Mouse (Mus musculus) cerebellum, adult 11-12 months (tissue): ENCODE results near the gene Pabpn1l.
A peak's percentile ranks its signal among the peaks of the same experiment; 100 is the strongest.

Experiments
- DNase-seq: peaks from one replicate; pipeline ENCODE4 v3.0.0; 2022

The Pabpn1l gene

DNA sequence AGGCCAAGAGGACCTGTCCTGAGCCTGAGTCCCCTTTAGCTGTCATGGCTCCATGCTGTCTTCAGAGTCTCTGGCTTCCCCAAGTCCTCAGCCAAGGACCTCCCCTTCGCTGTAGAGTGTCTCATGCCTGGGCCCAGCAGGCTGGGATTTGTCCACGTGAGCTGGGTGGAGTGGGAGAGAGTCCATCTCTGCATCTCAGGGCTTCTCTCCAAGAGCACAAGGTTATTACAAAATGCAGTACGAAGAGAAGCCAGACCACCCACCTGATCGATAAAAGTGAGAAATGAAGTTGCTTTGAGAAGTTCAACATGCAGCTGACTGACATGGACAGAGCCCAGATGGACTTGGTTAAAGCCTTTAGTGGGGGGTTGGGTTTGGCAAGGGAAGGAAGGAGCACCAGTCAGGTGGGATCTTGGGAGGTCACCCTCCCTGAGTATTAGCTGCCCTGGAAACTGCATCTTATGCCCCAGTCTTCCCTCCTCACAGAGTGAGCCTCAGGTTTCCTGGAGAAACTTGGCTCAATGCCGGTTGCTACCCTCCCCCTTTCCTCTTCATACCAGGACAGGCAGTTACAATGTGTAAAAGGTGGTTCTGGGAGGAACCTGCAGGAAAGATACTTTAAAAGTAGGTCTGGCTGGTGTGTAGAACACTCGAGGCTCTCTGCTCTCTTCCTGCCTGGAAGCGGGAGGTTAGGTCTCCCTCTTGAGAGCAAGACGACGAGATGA is 6.2 kb downstream of the Pabpn1l start:
- DNase-seq: no peak

DNA sequence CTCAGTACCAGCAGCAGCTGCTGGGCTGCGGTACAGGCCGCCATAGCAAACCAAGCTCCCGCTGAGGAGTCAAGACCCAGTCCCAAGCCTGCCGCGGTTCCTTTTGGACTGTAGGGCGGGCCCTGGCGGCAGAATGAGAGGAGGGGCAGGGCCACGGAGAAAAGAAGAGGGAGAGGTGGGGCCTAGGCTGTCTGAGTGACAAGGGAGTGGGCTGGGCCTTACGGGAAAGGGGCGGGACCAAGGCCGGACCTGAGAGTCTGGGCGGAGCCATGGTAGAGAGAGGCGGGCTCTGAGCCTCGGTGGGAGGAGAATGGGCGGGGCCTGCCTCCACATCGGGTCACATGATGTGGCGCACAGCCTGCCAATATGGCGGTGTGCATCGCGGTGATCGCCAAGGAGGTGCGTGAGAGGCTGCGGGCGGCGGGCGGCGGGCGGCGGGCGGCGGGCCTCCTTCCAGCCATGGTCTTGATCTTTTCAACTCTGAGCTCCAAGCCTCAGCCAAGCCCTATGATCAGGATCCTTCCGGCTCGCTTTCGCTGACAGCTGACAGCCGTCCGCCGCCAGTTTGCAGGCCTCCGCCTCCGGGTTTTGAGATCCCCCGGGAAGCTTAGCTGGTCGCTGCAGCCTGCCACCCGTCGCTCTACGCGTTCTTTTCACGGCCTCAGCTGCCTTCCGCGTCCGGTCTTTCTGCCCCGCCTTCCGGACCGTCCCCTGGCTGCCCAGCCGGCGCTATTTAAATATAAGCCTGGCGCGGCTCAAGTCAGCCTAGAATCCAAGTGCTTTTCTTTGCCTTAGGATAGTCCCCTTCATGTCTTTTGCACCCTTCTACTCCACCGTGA is 11.0 kb downstream of the Pabpn1l start, which contains the start of the genes Galns and Trappc2l:
Galns (minus strand) TSS at position 169 of the 839 bp plus-strand sequence.
Trappc2l (plus strand) TSS at position 346 of the 839 bp plus-strand sequence.
- peak; percentile 96 for DNase-seq

DNA sequence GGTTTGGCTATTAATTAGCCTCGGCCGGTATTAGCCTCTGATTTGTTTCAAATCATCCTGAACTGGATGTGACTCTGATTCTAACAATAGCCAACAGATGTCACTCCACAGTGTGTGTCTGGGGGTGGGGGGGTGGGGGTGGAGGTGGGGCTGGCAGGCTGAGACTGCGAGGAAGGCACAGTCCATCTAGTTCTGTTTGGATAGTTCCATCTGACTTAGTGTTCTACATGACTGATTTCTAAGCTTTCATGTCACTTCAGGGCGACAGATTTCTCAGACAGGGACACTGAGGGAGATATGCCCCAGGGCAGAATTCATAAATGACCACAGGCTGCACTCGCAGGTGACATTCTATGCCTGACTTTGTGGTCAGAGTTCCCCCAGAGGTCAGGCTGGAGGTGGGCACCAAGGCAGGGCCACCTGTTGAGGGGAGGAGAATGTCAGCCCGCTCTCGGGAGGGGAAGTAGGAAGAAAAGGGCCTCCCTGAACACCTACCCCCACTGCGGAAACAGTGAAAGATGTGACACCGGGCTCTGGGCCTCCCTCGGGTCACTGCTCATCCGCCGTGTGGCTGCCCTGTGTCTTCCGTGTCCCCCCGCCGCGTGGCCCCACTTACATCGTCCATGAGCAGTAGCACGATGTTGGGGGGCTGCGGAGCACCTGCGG is 11.8 kb downstream of the Pabpn1l start:
- no peak for DNase-seq

- DNase-seq: no peak
Measured at GRCm38 (mm10) chr8:122610209-122610608, 12.3 kb downstream of the Pabpn1l start.

GRCm38 (mm10) chr8:122606810-122607209 is 15.7 kb downstream of the Pabpn1l start:
- DNase-seq: no peak

GRCm38 (mm10) chr8:122605367-122605766 is 17.2 kb downstream of the Pabpn1l start:
- no peak for DNase-seq

- DNase-seq: no peak
Measured at GRCm38 (mm10) chr8:122604640-122605039, 17.9 kb downstream of the Pabpn1l start.

DNA sequence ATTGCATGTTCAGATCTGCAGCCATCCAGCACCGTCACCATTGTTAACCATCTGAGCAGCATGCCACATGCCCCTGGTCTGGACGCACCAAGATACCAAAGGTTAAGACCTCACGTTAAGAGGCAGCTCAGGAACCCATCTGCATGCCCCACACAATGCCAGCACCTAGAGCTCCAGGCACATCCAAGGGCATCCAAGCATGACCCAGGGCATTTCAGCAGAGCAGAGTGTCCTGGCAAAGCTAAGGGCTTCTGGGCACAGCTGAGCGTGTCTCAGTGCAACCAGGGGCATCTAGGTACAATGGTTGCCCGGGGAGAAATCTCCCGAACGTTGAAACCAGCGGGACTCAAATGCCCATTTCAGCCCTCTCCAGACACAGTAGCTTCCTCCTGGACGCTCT is 21.9 kb downstream of the Pabpn1l start:
- no peak for DNase-seq

- DNase-seq: no peak
Measured at GRCm38 (mm10) chr8:122596031-122596430, 26.5 kb downstream of the Pabpn1l start.

GRCm38 (mm10) chr8:122593783-122594507 is 28.6 kb downstream of the Pabpn1l start:
- DNase-seq: peak; percentile 69

DNA sequence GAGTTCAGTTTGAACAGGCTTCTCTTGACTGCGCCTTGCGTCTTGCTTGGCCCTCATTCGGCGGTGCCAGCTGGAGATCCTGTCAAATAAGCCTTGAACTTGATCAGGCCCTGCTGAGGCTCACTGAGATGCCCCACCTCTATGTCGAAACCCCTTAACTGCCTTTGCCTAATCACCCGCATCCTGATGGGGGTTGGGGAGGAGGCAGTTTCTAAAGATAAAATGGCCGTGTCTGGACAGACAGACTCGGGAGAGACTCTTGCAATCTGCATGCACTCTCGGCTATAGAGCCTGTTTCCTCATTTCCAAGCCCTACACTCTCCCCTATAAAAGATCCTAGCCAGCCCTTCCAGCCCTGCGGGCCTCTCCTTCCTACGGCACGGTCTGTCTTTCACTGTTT is 29.3 kb downstream of the Pabpn1l start:
- DNase-seq: no peak

DNA sequence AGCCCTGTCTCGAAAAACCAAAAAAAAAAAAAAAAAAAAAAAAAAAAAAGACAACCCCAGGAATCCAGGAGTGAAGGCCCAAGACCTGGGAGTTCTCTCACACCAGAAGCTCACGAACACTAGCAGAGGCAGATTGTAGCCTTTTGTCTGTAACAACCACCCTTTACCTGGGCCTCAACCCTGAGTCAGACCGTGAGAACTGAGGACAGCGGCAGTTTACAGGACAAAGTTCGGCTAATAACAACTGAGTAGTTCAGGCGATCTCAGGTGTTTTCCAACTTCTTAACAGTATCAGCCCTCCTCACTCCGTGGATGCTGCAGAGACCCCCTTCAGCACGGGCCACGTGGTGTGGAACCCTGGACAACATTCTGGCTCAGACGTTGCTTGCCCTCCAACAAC is 35.8 kb downstream of the Pabpn1l start:
- no peak for DNase-seq

DNA sequence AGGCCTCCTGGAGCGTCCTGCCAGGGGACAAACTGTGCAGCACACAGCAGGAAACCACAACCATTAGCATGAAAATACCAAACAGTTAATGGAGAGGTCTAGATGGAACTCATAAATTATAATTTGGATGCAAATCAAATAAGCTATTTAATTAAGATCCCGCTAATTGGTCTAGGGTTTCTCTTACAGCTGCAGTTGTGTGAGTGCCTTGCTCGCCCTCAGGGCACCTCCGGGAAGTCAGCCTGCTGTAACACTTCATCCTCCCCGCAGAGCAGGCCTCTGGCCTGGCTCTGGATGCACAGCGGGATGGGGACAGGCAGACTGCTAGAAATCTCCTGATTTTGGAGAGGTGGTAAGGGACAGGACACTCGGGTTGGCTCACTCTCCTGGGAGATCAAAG is 36.4 kb downstream of the Pabpn1l start:
- no peak for DNase-seq

- no peak for DNase-seq
Measured at GRCm38 (mm10) chr8:122585411-122585891, 37.1 kb downstream of the Pabpn1l start.

GRCm38 (mm10) chr8:122584981-122585380 is 37.6 kb downstream of the Pabpn1l start:
- no peak for DNase-seq

- DNase-seq: no peak
Measured at GRCm38 (mm10) chr8:122580926-122581325, 41.6 kb downstream of the Pabpn1l start.

GRCm38 (mm10) chr8:122579196-122579595 is 43.3 kb downstream of the Pabpn1l start:
- DNase-seq: no peak

DNA sequence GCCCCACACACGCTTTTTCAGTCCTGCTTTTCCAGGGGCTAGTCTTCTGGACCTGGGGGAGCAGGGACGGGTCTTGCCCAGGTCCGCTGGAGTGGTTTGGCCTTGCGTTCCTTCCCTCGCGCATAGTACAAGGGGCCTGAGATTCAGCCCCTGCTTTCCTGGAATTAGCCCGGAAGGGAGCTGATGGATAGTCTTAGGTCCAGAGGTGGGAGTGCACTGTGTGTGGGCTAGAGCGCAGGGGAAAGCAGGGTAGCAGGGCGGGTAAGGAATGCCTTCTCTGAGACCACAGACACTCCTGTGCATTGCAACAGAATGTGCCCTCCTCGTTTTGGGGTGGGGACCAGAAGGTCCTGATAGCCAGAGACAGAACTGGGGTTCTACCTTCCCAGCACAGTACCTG is 45.4 kb downstream of the Pabpn1l start:
- no peak for DNase-seq

DNA sequence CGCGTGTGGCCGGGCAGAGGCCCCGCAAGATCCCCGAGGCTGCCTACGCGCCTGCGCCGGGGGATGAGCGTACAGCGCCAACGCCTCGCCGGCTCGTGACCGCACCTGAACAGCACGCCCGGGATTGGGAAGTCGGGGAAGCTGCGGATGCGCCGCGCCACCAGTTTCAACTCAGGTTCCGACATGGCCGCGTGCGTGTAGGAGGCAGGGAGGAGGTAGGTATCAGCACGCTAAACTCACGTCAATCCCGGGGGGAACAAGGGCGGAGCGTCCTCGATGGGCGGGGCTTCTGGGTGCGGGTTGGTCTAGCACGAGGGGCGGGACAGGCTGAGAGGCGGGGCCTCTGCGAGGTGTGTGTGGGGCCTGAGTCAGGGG is 45.9 kb downstream of the Pabpn1l start, which contains the start of gene Aprt:
Aprt (minus strand) TSS at position 262 of the 375 bp plus-strand sequence.
- peak; percentile 96 for DNase-seq

DNA sequence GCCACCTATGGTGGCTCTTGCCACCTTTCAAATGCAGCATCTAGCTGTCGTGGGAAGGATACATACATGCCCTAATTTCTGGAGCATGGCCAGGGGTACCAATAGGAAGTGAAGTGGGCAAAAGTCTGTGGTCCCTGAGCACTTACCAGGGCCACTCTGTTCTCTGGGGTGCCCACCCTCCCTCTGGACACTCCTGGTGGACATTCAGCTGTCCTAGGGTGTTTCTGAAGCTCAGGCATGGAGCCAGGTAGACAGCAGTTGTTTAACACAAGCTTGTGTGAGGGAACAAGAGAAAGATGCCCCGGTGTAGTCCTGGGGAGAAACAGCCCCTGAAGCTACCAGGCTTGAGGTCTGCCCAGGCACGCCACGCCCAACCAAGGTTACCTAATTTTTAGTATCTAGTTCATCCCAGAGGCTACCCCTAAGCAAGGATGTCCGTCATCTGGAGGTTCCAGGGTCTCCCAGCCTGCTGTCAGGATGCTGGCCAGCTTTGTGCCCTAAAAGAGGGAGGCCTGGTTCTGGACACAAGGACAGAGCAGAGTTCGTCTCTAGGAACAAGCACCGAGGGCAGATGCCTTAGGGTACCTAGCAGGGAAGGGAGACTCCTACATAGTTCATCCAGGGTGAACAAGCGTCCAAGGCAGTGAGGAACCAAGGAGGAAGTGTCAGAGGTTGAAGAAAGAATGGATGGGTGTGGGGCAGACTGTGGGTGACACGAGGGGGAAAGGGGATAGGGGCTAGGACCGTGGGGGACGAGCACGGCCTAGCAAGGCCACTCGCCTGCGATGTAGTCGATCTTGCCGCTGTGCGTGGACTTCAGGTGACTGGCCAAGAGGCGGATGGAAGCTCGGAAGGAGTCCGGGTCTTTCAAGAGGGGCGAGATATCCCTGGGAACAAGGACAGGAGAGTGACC is 46.5 kb downstream of the Pabpn1l start:
- DNase-seq: peak; percentile 65

GRCm38 (mm10) chr8:122575286-122575685 is 47.3 kb downstream of the Pabpn1l start:
- no peak for DNase-seq
